Mouse (Mus musculus): ENCODE data around the gene Mettl13.

- TF ChIP-seq POLR2A (IDR thresholded peaks at IDR 0.05; ENCODE audit: insufficient read depth, low read length): no peak
- no peak for TF ChIP-seq CTCF (IDR thresholded peaks at IDR 0.05; ENCODE audit: low read depth, low read length)
- TF ChIP-seq EP300 (IDR thresholded peaks at IDR 0.05; ENCODE audit: insufficient read depth, low read depth, low read length): no peak
These were observed 16.6 kb upstream of the Mettl13 start for GRCm38 (mm10) chr1:162564992-162565391.
